Mouse (Mus musculus): ENCODE results near the gene Rasgef1a. TPM values are rescaled to one million over a fixed set of nuclear protein-coding genes. Genes with fewer than 3 reads are reported as not detected.
A peak's percentile ranks its signal among the peaks of the same experiment; 100 is the strongest.

The Rasgef1a gene
- total and polyA plus RNA-seq, 3 experiments = 0.18 to 0.37 (median 0.37) TPM

DNA sequence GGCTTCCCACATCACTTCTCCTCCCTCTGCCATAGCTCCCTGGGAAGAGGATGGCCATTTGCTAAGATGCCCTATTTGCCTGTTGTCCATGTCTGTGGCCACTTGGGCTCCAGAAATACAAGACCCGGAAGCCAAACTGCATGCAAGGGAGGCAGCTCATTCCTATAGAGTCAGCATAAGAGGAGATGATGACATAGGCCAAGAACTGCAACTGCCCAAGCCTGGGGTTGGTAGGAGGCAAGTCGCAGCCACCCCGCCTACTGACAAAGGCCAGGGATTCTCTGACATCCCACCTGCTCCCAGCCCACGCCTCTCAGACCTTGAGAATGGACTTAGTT is 59.7 kb downstream of the Rasgef1a start:
- no peaks in the 10 kb centered on the region for H3K79me2 ChIP-seq (replicated peaks; ENCODE audit: control insufficient read depth, insufficient read depth, low read length)
- H3K4me3 ChIP-seq = no peak overlapping the region
- no peaks in the 10 kb centered on the region for H3K27me3 ChIP-seq (ENCODE audit: control insufficient read depth, insufficient read depth, low read length)
- no peak overlapping the region for H3K9ac ChIP-seq (ENCODE audit: low read depth, low read length)
- no peaks in the 10 kb centered on the region for H3K4me1 ChIP-seq (ENCODE audit: control insufficient read depth, insufficient read depth, low read length)
- TF ChIP-seq CTCF (IDR thresholded peaks at IDR 0.05) = no peak
- TF ChIP-seq EP300 (IDR thresholded peaks at IDR 0.05; ENCODE audit: insufficient read depth, low read depth, low read length) = no peak
- TF ChIP-seq POLR2A (IDR thresholded peaks at IDR 0.05; ENCODE audit: insufficient read depth, low read depth, low read length) = no peak
- intact Hi-C loops (cut with DNase I) = no loop called here
- no peak overlapping the region for H3K27ac ChIP-seq
- WGBS = 90% methylated on average over 4 of the region's 4 CpGs
- no peak for DNase-seq
- H3K36me3 ChIP-seq (ENCODE audit: control insufficient read depth, insufficient read depth, low read length) = no peaks in the 10 kb centered on the region

DNA sequence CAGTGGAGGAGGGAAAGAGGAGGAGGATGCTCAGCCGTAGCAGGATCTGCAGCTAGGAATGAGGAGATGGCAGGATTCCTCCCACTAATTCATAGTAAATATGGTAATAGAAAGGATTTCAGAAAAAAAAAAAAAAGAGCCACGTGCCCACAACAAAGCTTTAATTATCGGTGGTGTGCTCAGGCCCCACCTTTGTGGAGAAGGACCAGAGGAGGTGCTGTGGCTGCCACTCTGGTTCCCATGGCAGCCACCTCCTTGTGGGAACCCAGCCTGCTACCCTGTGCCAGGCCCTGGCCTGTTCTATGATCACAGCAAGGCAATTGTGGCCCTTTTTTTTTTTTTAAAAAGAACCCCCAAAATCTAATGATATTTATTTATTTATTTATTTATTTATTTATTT is 60.2 kb downstream of the Rasgef1a start:
- no peak for TF ChIP-seq CTCF (IDR thresholded peaks at IDR 0.05)
- no peak for TF ChIP-seq EP300 (IDR thresholded peaks at IDR 0.05; ENCODE audit: insufficient read depth, low read depth, low read length)
- no peak for TF ChIP-seq POLR2A (IDR thresholded peaks at IDR 0.05; ENCODE audit: insufficient read depth, low read depth, low read length)
- H3K36me3 ChIP-seq (ENCODE audit: control insufficient read depth, insufficient read depth, low read length) = no peaks in the 10 kb centered on the region
- no peak overlapping the region for H3K27ac ChIP-seq
- intact Hi-C loops (cut with DNase I) = no loop called here
- H3K4me3 ChIP-seq = no peak overlapping the region
- H3K4me1 ChIP-seq (ENCODE audit: control insufficient read depth, insufficient read depth, low read length) = no peaks in the 10 kb centered on the region
- WGBS = 81% methylated on average over 3 of the region's 3 CpGs
- no peaks in the 10 kb centered on the region for H3K27me3 ChIP-seq (ENCODE audit: control insufficient read depth, insufficient read depth, low read length)
- H3K79me2 ChIP-seq (replicated peaks; ENCODE audit: control insufficient read depth, insufficient read depth, low read length) = no peaks in the 10 kb centered on the region
- H3K9ac ChIP-seq (ENCODE audit: low read depth, low read length) = no peak overlapping the region
- DNase-seq = no peak

DNA sequence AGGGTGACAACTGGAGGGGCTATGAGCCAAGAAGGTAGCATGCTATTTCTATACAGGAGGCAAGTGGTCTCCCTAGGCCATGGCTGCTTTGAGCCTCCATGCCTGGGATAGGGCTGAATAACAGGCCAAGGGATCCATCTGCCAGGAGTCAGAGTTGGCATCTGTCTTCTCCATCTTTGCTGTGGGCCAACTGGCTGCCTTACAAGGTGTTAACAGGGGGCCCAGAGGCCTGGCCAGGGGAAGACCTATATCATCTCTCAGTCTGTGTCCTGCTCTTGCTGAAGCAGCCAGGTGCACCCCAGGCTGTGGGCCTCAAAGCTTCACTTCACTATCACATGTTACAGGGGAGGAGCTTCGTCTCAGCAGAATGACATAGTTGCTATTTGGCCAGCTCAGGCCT is 60.9 kb downstream of the Rasgef1a start:
- no peak overlapping the region for H3K4me3 ChIP-seq
- no peak overlapping the region for H3K9ac ChIP-seq (ENCODE audit: low read depth, low read length)
- H3K79me2 ChIP-seq (replicated peaks; ENCODE audit: control insufficient read depth, insufficient read depth, low read length) = no peaks in the 10 kb centered on the region
- intact Hi-C loops (cut with DNase I) = no loop called here
- TF ChIP-seq EP300 (IDR thresholded peaks at IDR 0.05; ENCODE audit: insufficient read depth, low read depth, low read length) (no peak), POLR2A (IDR thresholded peaks at IDR 0.05; ENCODE audit: insufficient read depth, low read depth, low read length) (no peak), CTCF (IDR thresholded peaks at IDR 0.05) (no peak)
- H3K27ac ChIP-seq = no peak overlapping the region
- WGBS = 97% methylated on average over 1 of the region's 1 CpGs
- no peaks in the 10 kb centered on the region for H3K36me3 ChIP-seq (ENCODE audit: control insufficient read depth, insufficient read depth, low read length)
- no peaks in the 10 kb centered on the region for H3K4me1 ChIP-seq (ENCODE audit: control insufficient read depth, insufficient read depth, low read length)
- DNase-seq = peak in 1 of 2 experiments; percentile 10
- no peaks in the 10 kb centered on the region for H3K27me3 ChIP-seq (ENCODE audit: control insufficient read depth, insufficient read depth, low read length)

DNA sequence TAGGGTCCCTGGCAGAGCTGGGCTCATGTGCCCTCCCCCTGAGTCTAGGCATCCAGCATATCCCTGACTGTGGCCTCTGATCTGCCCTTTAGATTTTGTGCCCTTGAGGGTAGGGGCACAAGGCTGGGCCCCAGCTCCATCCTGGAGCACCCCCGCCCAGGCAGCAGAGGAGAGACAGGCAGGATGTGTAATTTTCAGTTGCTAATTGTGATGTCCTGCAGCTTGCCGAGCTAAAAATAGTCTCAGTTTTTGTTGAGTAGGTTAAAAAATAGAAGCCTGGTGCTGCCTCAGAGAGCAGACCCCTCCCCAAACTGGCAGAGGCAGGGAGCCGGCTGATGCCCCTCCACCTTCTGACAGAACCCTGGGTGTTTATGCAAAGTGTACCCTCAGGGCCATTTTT is 62.9 kb downstream of the Rasgef1a start:
- DNase-seq = no peak
- intact Hi-C loops (cut with DNase I) = no loop called here
- no peak overlapping the region for H3K9ac ChIP-seq (ENCODE audit: low read depth, low read length)
- no peak overlapping the region for H3K4me3 ChIP-seq
- H3K27ac ChIP-seq = no peak overlapping the region
- TF ChIP-seq EP300 (IDR thresholded peaks at IDR 0.05; ENCODE audit: insufficient read depth, low read depth, low read length) = no peak
- no peak for TF ChIP-seq CTCF (IDR thresholded peaks at IDR 0.05)
- no peak for TF ChIP-seq POLR2A (IDR thresholded peaks at IDR 0.05; ENCODE audit: insufficient read depth, low read depth, low read length)
- 33% methylated on average over 3 of the region's 3 CpGs for WGBS
- no peaks in the 10 kb centered on the region for H3K36me3 ChIP-seq (ENCODE audit: control insufficient read depth, insufficient read depth, low read length)
- no peaks in the 10 kb centered on the region for H3K79me2 ChIP-seq (replicated peaks; ENCODE audit: control insufficient read depth, insufficient read depth, low read length)
- no peaks in the 10 kb centered on the region for H3K4me1 ChIP-seq (ENCODE audit: control insufficient read depth, insufficient read depth, low read length)
- H3K27me3 ChIP-seq (ENCODE audit: control insufficient read depth, insufficient read depth, low read length) = no peaks in the 10 kb centered on the region

DNA sequence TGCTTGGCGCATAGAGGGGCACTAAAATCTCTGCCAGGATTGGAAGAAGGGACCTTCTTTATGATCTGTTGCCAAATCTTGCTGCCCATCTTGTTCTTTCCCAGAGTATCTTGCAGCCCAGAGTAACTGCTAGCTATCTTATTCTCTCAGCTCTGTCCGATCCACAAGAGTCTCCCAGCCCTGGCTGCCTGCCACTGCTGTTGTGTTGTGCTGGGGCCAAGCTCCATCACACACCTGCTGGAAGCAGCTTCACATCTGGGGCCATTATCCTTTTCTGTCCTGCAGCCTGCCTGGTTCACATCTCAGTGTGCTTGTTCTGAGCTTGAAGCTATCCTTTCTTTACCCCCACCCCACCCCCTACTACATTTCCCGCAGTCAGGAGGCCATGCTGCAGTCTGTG is 65.0 kb downstream of the Rasgef1a start:
- Histone ChIP-seq H3K4me1 (ENCODE audit: control insufficient read depth, insufficient read depth, low read length) (no peaks in the 10 kb centered on the region), H3K27me3 (ENCODE audit: control insufficient read depth, insufficient read depth, low read length) (no peaks in the 10 kb centered on the region), H3K36me3 (ENCODE audit: control insufficient read depth, insufficient read depth, low read length) (no peaks in the 10 kb centered on the region), H3K9ac (ENCODE audit: low read depth, low read length) (no peak overlapping the region), H3K79me2 (replicated peaks; ENCODE audit: control insufficient read depth, insufficient read depth, low read length) (no peaks in the 10 kb centered on the region), H3K27ac (no peak overlapping the region), H3K4me3 (no peak overlapping the region)
- no peak for TF ChIP-seq POLR2A (IDR thresholded peaks at IDR 0.05; ENCODE audit: insufficient read depth, low read depth, low read length)
- TF ChIP-seq EP300 (IDR thresholded peaks at IDR 0.05; ENCODE audit: insufficient read depth, low read depth, low read length) = no peak
- TF ChIP-seq CTCF (IDR thresholded peaks at IDR 0.05) = no peak
- 54% methylated on average over 3 of the region's 3 CpGs for WGBS
- peak in 1 of 2 experiments; percentile 15 for DNase-seq
- intact Hi-C loops (cut with DNase I) = no loop called here

DNA sequence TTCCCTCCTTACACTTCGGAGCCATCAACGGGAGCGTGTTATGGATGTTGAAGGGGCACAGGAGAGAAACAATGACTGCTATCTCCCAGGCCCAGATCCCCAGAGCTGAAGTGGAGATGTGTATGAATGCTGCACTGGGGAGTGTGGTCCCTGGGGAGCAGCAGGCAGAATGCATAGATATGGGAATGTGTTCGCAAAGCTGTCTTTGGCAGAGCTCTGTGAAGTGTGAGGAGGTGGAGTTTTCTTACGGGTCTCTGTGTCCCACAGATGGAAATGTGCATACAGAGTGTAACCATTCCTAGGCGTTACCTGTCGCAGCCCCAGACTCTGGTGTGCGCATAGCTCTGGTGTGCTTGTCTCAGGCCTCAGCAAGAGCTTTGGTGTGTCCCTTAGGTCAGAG is 65.5 kb downstream of the Rasgef1a start:
- 75% methylated on average over 8 of the region's 8 CpGs for WGBS
- no peaks in the 10 kb centered on the region for H3K79me2 ChIP-seq (replicated peaks; ENCODE audit: control insufficient read depth, insufficient read depth, low read length)
- no peaks in the 10 kb centered on the region for H3K36me3 ChIP-seq (ENCODE audit: control insufficient read depth, insufficient read depth, low read length)
- no peak overlapping the region for H3K9ac ChIP-seq (ENCODE audit: low read depth, low read length)
- TF ChIP-seq POLR2A (IDR thresholded peaks at IDR 0.05; ENCODE audit: insufficient read depth, low read depth, low read length) (no peak), EP300 (IDR thresholded peaks at IDR 0.05; ENCODE audit: insufficient read depth, low read depth, low read length) (no peak), CTCF (IDR thresholded peaks at IDR 0.05) (no peak)
- DNase-seq = no peak
- no peaks in the 10 kb centered on the region for H3K4me1 ChIP-seq (ENCODE audit: control insufficient read depth, insufficient read depth, low read length)
- H3K27ac ChIP-seq = no peak overlapping the region
- H3K27me3 ChIP-seq (ENCODE audit: control insufficient read depth, insufficient read depth, low read length) = no peaks in the 10 kb centered on the region
- no peak overlapping the region for H3K4me3 ChIP-seq
- intact Hi-C loops (cut with DNase I) = no loop called here
